Mouse (Mus musculus): Measurements from ENCODE around the gene Smoc1. TPM values are rescaled to one million over a fixed set of nuclear protein-coding genes. Genes with fewer than 3 reads are reported as not detected.

The Smoc1 gene
- polyA plus RNA-seq, 1 experiment = 35.6 TPM

GRCm38 (mm10) chr12:81011994-81012393 lies 14.6 kb upstream of the Smoc1 start:
- Histone ChIP-seq H3K27ac (replicated peaks; ENCODE audit: low read depth, low read length) (no peak overlapping the region), H3K4me3 (ENCODE audit: insufficient read depth, low read depth, low read length) (no peak overlapping the region), H3K4me1 (ENCODE audit: control insufficient read depth, insufficient read depth, insufficient read length, low read length) (no peaks in the 10 kb centered on the region)

DNA sequence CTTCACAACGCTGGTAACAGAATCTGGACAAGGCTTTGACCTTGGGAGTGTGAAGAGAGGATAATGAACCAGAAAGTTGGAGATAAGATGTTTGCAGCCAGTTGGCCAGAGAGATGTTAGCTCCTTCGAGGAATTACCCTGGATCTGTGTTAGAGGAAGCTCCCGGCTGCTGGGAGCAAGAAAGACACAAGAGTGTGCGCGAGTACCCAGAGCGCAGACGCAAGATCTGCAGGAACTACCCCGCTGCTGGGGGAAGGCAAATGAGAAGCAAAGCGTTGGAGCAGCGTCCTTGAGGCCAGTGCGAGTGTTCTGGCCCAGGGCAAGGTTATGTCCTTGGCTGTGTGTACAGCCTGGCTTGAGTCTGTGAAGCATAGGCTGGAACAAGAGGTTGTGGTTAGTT lies 13.1 kb upstream of the Smoc1 start:
- no peak overlapping the region for H3K4me3 ChIP-seq (ENCODE audit: insufficient read depth, low read depth, low read length)
- H3K27ac ChIP-seq (replicated peaks; ENCODE audit: low read depth, low read length) = no peak overlapping the region
- no peaks in the 10 kb centered on the region for H3K4me1 ChIP-seq (ENCODE audit: control insufficient read depth, insufficient read depth, insufficient read length, low read length)

DNA sequence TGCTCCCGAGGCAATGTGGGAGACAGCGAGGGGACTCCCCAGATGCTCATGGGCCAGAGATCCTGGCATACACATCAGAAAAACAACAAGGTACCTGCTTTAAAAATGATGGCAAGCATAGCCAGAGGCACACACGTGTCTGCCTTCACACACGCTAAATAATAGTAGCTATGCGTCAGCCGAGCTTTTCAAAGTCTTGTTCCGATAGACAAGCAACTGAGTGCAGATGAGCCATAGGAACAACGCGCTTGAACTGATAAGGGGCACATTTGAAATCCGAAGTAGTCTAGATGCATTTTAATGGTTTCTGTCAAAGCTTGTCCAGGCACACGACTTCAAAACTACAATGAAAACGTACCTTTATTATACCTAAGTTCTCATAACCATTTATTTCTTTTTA lies 9.0 kb upstream of the Smoc1 start:
- Histone ChIP-seq H3K4me3 (ENCODE audit: insufficient read depth, low read depth, low read length) (no peak overlapping the region), H3K4me1 (ENCODE audit: control insufficient read depth, insufficient read depth, insufficient read length, low read length) (no peaks in the 10 kb centered on the region), H3K27ac (replicated peaks; ENCODE audit: low read depth, low read length) (no peak overlapping the region)

DNA sequence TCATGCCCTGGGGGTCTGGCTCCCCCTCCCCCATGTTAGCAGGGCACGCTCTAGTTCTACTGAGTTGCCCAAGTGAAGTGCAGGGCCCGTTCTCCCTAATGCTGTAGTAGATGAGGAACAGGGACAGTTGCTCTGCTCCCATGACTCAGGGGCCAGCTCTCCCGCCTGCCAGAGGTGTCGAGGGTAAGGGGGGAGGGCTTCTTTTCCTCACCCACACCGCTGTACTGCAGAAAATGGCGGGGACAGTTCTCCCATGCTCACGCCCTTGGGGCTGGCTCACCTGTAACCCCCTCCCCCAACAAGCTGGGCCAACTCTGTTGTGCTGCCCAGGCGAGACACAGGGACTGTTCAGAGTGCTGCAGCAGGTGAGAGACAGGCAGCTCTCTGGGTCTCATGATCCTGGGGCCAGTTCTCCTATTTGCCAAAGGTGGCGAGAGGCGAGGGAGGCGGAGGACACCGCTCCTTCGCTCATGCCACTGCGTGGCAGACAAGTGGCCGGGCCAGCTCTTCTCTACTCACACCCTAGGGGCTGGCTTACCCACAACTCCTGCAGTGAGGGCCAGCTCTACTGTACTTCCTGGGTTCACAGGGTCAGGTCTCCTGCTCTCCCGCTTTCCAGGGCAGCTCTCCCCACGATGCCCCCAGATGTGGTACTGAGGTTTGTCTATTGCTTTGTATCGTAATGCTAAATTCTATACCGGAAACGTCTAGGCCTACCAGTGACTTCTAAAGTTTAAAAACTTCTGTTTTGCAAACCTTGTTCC lies 7.9 kb upstream of the Smoc1 start:
- Histone ChIP-seq H3K4me1 (ENCODE audit: control insufficient read depth, insufficient read depth, insufficient read length, low read length) (no peaks in the 10 kb centered on the region), H3K27ac (replicated peaks; ENCODE audit: low read depth, low read length) (no peak overlapping the region), H3K4me3 (ENCODE audit: insufficient read depth, low read depth, low read length) (no peak overlapping the region)

DNA sequence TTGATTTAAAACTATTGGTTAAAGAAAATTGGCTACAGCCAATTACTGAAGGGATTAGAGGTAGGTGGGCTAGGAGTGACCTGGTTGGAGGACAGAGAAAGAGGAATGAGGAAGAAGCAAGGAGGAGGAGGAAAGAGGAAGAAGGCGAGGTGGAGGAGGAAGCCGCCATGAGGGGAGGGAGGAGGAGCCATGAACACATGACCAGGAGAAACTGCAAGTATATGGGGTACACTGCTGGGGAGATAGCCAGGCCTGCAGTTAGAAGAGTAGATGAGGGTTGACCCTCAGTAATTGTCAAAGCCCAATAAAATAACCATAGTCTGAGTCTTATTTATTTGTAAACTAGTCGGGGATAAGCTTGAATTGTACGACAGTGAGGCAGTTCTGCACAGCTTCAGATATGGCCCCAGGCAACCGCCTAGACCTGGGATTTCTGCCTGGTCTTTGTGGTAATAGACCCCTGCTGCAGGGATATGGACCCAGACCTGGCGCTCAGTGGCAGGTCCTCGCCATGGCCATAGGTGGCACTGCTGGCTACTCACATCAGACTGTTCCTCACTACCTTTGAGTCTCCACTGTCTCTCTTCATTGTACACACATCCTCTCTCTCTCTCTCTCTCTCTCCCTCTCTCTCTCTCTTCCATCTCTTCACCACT lies 7.2 kb upstream of the Smoc1 start:
- Histone ChIP-seq H3K4me3 (ENCODE audit: insufficient read depth, low read depth, low read length) (no peak overlapping the region), H3K27ac (replicated peaks; ENCODE audit: low read depth, low read length) (no peak overlapping the region), H3K4me1 (ENCODE audit: control insufficient read depth, insufficient read depth, insufficient read length, low read length) (no peaks in the 10 kb centered on the region)

- no peak overlapping the region for H3K4me3 ChIP-seq (ENCODE audit: insufficient read depth, low read depth, low read length)
- H3K27ac ChIP-seq (replicated peaks; ENCODE audit: low read depth, low read length) = no peak overlapping the region
- H3K4me1 ChIP-seq (ENCODE audit: control insufficient read depth, insufficient read depth, insufficient read length, low read length) = peaks cover 3% of the 10 kb centered on the region; the same call in 1 of the 2 replicates
Observed at GRCm38 (mm10) chr12:81024407-81024806, 2.2 kb upstream of the Smoc1 start.

GRCm38 (mm10) chr12:81024993-81025392 lies 1.6 kb upstream of the Smoc1 start:
- H3K4me3 ChIP-seq (ENCODE audit: insufficient read depth, low read depth, low read length) = no peak overlapping the region
- peaks cover 3% of the 10 kb centered on the region; the same call in 1 of the 2 replicates for H3K4me1 ChIP-seq (ENCODE audit: control insufficient read depth, insufficient read depth, insufficient read length, low read length)
- H3K27ac ChIP-seq (replicated peaks; ENCODE audit: low read depth, low read length) = no peak overlapping the region

GRCm38 (mm10) chr12:81026995-81027942 lies 661 bp downstream of the Smoc1 start:
- peak overlapping the region; percentile 56 for H3K4me3 ChIP-seq (ENCODE audit: insufficient read depth, low read depth, low read length)
- peaks cover 3% of the 10 kb centered on the region; the same call in 1 of the 2 replicates for H3K4me1 ChIP-seq (ENCODE audit: control insufficient read depth, insufficient read depth, insufficient read length, low read length)
- H3K27ac ChIP-seq (replicated peaks; ENCODE audit: low read depth, low read length) = no peak overlapping the region

DNA sequence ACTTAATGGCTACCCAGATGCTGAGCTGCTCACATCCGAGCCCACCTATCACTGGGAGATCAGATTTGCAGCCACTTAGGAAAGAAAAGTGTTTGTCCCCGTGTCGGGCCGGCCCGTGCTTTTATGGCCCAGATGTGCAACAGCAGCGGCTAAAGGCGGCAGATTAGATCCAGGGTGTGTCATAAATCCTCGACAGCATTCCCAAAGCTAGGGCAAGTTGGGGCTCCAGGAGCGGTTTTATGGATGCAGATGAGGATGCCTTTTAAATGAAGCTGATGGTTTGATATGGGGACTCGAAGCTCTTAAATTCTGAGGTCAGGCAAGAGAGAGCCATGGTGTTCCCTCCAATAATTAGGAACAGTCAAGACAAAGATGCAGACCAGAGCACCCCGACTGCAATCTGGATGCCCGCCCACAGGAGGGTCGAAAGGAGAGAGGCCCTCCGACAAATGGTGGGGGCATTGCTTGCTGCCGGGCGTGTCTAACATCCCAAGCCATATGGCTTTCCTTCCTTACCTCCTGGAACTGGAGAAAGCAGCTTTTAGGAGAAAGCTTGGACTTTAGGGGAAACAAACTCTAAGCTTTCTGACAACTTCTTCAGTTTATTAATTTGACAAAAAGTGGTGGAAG lies 1.8 kb downstream of the Smoc1 start:
- peaks cover 3% of the 10 kb centered on the region; the same call in 1 of the 2 replicates for H3K4me1 ChIP-seq (ENCODE audit: control insufficient read depth, insufficient read depth, insufficient read length, low read length)
- peak overlapping the region; percentile 56; the same call in 1 of the 2 replicates for H3K4me3 ChIP-seq (ENCODE audit: insufficient read depth, low read depth, low read length)
- H3K27ac ChIP-seq (replicated peaks; ENCODE audit: low read depth, low read length) = no peak overlapping the region

- Histone ChIP-seq H3K4me1 (ENCODE audit: control insufficient read depth, insufficient read depth, insufficient read length, low read length) (0 out of 2 replicates have a peak, but pooled peaks cover 3% of the 10 kb centered on the region), H3K4me3 (ENCODE audit: insufficient read depth, low read depth, low read length) (no peak overlapping the region), H3K27ac (replicated peaks; ENCODE audit: low read depth, low read length) (no peak overlapping the region)
Observed at GRCm38 (mm10) chr12:81029731-81030130, 3.1 kb downstream of the Smoc1 start.

DNA sequence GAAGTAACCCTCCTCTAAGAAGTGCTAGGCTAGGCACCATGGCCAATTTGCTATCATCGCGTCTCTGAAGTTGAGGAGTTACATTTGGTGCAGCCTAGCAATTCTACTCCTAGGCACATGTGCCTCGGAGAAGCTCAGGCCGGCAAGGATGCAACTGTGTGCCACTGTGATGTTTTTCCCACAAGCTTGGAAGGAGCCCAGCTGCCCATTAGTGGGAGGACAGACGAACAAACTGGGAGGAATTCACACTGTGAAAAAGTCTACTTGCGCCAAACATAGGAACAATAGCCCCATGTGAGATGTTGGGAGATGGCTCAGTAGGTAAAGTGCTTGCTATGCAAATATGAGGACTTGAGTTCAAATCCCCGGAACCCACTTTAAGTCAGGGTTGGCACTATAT lies 5.0 kb downstream of the Smoc1 start:
- no peak overlapping the region for H3K4me3 ChIP-seq (ENCODE audit: insufficient read depth, low read depth, low read length)
- no peak overlapping the region for H3K27ac ChIP-seq (replicated peaks; ENCODE audit: low read depth, low read length)
- 0 out of 2 replicates have a peak, but pooled peaks cover 3% of the 10 kb centered on the region for H3K4me1 ChIP-seq (ENCODE audit: control insufficient read depth, insufficient read depth, insufficient read length, low read length)

DNA sequence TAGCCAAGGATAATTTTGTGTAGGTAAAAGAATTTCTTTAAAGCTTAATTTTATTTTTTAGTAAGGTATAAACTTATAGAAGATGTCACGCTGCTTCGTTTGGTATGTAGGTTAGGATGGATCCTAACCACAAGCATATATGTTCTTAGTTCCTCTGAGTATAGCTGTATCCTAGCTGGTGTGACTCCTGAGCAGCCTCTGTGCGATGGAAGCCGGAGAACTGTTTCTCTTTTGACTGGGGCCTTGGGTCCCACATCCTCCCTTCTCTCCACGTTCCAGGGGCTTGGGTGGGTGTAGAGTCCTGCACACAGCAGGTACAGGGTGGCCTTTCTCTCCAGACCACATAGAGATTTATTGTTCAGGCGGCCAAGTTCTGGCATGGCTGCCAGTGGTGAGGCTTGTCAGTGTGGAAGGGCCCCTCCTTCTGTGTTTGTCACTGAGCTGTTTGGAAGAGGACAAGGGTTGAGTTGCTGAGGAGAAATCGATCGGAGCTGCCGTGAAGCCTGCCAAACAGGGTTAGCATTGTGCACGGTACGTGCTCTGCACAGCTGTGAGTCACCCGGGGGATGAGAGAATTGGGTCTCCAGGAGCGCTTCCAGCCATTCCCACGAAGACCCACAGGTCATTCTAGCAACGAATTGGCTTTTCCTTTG lies 6.9 kb downstream of the Smoc1 start:
- Histone ChIP-seq H3K27ac (replicated peaks; ENCODE audit: low read depth, low read length) (no peak overlapping the region), H3K4me3 (ENCODE audit: insufficient read depth, low read depth, low read length) (no peak overlapping the region), H3K4me1 (ENCODE audit: control insufficient read depth, insufficient read depth, insufficient read length, low read length) (no peaks in the 10 kb centered on the region)

- no peaks in the 10 kb centered on the region for H3K4me1 ChIP-seq (ENCODE audit: control insufficient read depth, insufficient read depth, insufficient read length, low read length)
- H3K4me3 ChIP-seq (ENCODE audit: insufficient read depth, low read depth, low read length) = no peak overlapping the region
- H3K27ac ChIP-seq (replicated peaks; ENCODE audit: low read depth, low read length) = no peak overlapping the region
Observed at GRCm38 (mm10) chr12:81034042-81034417, 7.4 kb downstream of the Smoc1 start.

- Histone ChIP-seq H3K4me1 (ENCODE audit: control insufficient read depth, insufficient read depth, insufficient read length, low read length) (no peaks in the 10 kb centered on the region), H3K27ac (replicated peaks; ENCODE audit: low read depth, low read length) (no peak overlapping the region), H3K4me3 (ENCODE audit: insufficient read depth, low read depth, low read length) (no peak overlapping the region)
Observed at GRCm38 (mm10) chr12:81035850-81036249, 9.2 kb downstream of the Smoc1 start.
